Mouse (Mus musculus): Measurements from ENCODE around the gene Plcg2.

Gene Plcg2

DNA sequence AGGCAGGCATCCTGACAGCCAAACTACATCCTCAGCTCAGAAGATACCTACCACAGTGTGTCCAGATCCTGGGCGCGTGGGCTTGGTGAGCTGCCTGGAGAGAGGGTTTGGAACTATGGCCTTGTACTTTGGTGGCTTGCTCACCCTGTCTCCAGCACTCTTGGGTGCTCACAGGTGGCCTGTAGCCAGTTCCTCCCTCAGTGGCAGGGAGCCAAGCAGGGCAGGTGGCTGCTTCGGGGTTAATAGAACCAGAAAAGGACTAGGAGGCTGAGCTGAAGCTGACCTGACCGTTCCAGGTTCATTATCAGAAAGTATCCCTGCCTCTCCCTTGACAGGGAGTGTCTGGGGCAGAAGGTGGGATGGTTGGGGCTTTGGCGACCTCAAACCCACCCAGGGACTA lies 48.3 kb downstream of the Plcg2 start:
- DNase-seq (ENCODE audit: inconsistent ontology term), result no peak

- DNase-seq (ENCODE audit: inconsistent ontology term), result no peak
Observed at GRCm38 (mm10) chr8:117547945-117548344, 49.9 kb downstream of the Plcg2 start.

- no peak for DNase-seq (ENCODE audit: inconsistent ontology term)
Observed at GRCm38 (mm10) chr8:117548453-117548852, 50.4 kb downstream of the Plcg2 start.

DNA sequence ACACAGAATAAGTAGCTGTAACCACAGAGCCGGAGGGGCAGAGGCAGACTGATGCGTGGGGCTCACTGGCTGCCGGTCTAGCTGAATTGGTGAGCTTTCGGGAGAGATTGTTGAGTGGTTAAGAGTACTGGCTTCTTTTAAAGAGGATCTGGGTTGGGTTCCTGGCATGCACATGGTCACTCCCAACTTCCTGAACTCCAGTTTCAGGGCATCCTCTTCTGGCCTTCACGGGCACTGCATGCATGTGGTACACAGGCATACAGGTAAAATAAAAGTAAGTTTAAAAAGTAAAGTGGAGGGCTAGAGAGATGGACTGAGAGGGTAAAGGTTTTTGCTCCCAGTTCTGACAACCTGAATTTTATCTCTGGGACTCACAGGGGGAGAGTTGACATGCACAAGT lies 52.4 kb downstream of the Plcg2 start:
- DNase-seq (ENCODE audit: inconsistent ontology term), result no peak

- no peak for DNase-seq (ENCODE audit: inconsistent ontology term)
Observed at GRCm38 (mm10) chr8:117561014-117561413, 62.9 kb downstream of the Plcg2 start.

DNA sequence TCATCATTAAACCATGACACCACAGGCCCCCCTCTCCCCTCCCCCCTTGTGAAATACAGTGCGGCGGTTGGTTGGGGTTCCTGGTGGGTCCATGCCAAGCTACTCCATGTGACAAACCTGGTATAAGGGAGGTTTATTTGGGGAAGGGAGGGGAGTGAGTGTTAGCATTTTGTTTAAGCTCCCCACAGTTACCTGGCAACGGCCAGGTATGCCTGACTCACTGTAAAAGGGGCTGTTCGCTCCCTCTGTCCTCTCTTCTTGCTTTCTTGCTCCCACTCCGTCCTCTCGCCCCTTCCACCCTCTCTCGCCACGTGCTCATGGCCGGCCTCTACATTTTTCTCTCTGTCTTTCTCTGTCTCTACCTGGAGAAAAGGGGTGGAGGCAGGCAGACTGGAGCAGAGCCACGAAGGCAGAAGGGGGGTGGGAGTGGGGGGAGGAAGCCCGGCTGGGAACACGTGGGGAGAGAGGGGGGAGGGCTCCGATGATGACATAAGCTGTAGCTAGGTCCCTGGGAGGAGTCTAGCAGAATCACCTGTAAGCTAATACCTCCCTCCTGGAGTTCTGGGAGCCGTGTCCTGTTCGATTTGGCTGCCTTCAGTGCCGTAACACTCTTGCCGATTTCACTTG lies 63.8 kb downstream of the Plcg2 start:
- no peak for DNase-seq (ENCODE audit: inconsistent ontology term)

- no peak for DNase-seq (ENCODE audit: inconsistent ontology term)
Observed at GRCm38 (mm10) chr8:117562445-117563014, 64.4 kb downstream of the Plcg2 start.

DNA sequence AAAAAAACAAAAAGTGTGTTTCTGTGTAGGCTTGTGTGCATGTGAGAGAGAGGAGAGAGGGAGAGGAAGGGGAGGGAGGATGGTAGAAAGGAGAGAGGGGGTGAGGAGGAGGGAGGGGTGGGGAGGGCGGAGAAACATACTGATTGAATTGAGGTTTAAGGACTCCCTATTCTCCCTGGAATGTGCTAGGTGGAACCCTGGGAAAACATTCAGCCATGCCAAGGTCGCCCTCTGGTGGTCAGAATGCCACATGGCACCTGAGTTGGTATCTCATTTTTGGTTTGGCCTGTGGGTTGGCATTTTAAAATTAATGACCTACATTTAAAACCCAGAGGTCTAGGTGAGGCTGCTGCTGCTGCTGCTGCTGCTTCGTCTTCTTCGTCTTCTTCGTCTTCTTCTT lies 71.3 kb downstream of the Plcg2 start:
- peak; percentile 75 for DNase-seq (ENCODE audit: inconsistent ontology term)

GRCm38 (mm10) chr8:117576291-117576785 lies 78.2 kb downstream of the Plcg2 start:
- peak; percentile 96 for DNase-seq (ENCODE audit: inconsistent ontology term)

DNA sequence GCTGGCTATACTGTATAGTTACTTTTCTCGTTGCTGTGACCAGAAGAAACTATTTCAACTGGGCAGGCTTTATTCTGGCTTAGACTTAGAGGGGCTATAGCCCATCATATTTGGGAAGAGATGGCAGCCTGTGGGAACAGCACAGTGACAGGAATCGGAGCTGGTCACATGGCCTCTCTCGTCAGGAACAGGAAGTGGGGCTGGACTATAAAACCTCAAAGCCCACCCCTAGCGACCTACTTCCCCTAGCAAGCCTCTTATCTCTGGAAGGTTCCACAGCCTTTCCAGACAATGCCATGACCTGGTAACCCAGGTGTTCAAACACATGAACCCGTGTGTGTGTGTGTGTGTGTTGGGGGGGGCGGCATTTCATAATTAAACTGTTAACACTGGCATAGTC lies 79.0 kb downstream of the Plcg2 start:
- DNase-seq (ENCODE audit: inconsistent ontology term), result no peak

DNA sequence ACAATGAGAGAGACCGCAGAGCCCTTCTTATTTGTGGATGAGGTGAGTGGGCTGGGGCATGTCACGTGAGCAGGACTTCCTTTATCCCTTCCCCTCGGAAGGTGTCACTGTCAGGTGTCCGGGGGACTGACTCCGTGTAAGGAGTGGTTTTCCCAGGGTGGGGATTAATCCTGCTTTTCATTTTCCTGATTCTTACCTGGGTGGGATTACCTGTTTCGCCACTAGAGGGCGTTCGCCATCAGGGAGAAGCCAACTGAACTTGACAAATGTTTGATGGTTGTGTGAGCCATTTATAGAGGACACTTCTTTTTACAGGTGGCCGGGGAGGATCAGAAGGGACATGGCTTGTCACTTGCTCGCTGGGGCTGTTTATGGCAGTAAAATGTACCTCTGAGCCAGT lies 79.8 kb downstream of the Plcg2 start:
- DNase-seq (ENCODE audit: inconsistent ontology term), result no peak

DNA sequence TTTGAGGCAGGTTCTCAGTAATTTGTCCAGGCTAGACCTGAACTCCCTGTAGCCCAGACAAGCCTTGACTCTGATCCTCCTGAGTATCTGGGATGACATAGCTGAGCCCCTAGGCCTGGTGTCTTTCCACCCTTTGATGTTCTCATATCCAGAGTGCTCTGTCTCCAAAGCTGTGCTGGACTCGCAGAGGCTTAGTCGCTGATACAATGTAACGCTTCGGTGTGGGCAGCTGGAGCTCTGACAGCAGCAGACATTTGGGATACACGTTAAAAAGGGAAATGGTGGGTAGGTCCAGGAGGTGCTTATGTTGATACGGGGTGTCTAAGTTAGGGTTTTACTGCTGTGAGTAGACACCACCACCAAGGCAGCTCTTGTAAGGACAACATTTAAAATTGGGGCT lies 80.8 kb downstream of the Plcg2 start:
- DNase-seq (ENCODE audit: inconsistent ontology term), result no peak

DNA sequence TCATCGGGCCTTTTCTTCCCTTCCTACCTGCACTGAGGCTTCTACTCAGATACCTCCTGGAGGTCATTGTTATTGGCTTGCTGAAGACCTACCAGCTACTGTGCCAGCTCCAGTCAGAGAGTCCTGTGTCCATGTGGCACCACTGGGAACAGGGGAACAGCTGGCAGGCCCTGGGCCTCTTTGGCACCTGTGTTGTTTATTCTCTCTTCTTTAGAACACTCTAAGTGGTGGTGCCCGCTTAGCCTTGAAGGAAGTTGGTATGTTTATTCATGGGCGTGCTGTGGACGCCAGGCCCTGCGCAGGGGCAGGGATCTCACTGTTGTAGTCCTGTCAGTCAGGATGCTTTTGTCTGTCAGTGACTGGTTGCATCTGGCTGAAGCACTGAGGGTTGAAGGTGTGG lies 95.8 kb downstream of the Plcg2 start:
- DNase-seq (ENCODE audit: inconsistent ontology term), result no peak

DNA sequence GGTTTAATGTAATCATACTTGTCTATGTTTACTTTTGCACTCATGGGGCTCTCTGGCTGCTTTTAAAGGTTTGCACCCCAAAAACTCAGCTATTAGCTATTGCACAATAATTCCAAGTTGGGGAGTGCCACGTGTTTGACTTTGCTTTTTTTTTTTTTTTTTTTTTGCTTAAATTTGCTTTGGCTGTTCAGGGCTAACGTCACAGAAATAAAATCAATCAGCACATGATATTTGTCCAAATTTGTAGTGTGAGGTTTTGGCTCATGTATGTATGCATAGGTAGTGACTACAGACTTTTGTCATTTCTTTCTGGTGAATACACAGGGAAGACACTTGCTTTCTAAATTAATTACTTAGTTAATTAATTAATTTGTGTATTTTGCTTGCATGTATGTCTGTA lies 96.9 kb downstream of the Plcg2 start:
- no peak for DNase-seq (ENCODE audit: inconsistent ontology term)

DNA sequence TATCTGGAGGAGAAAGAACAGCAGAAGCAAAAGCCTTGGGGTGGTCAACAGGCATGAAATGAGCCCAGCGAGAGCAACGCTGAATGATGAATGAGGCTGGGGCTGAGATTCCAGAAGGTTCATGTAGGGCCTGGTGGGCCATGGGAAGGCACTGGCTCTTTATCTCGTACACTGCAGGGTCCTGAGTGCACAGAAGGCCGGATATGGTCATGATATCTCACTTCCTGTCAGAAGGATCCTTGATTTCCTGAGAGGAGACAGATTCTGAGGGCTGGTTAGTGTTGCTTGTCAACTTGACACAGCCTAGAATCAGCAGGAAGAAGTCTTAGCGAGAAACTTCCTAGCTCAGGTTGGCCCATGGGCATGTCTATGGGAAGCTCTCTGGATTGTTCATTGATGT lies 98.7 kb downstream of the Plcg2 start:
- no peak for DNase-seq (ENCODE audit: inconsistent ontology term)

DNA sequence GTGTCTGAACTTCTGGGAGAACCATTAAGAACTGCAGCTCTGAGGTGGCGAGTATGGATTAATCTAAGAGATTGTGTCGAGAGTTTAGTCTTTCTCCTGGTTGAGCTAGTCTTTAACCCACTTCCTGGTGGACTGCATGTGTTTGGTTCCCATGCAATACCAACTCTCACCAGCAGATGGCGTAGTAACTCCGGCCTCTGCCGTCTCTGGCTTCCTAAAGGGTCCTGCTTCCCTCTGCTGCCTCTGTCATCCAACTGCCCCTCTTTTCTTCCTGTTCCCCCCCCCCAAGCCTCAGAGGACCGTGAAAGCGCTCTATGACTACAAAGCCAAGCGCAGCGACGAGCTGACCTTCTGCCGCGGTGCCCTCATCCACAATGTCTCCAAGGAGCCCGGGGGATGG lies 102.7 kb downstream of the Plcg2 start:
- no peak for DNase-seq (ENCODE audit: inconsistent ontology term)

- no peak for DNase-seq (ENCODE audit: inconsistent ontology term)
Observed at GRCm38 (mm10) chr8:117604101-117604500, 106.0 kb downstream of the Plcg2 start.

- no peak for DNase-seq (ENCODE audit: inconsistent ontology term)
Observed at GRCm38 (mm10) chr8:117604671-117605070, 106.6 kb downstream of the Plcg2 start.

GRCm38 (mm10) chr8:117605201-117605600 lies 107.1 kb downstream of the Plcg2 start:
- DNase-seq (ENCODE audit: inconsistent ontology term), result no peak

DNA sequence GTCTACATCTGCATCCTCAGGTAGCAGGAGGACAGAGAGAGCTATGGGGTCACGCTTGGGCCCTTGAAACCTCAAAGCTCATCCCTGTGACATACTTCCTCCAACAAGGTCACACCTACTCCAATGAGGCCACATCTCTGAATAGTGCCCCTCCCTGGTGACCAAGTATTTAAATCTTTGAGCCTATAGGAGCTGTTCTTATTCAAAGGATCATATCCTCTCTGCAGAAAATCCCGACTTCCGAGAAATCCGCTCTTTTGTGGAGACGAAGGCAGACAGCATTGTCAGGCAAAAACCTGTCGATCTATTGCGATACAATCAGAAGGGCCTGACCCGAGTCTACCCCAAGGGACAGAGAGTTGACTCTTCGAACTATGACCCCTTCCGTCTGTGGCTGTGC lies 112.4 kb downstream of the Plcg2 start:
- no peak for DNase-seq (ENCODE audit: inconsistent ontology term)

GRCm38 (mm10) chr8:117612861-117613260 lies 114.8 kb downstream of the Plcg2 start:
- no peak for DNase-seq (ENCODE audit: inconsistent ontology term)

- peak; percentile 64 for DNase-seq (ENCODE audit: inconsistent ontology term)
Observed at GRCm38 (mm10) chr8:117626040-117626838, 128.1 kb downstream of the Plcg2 start.

- no peak for DNase-seq (ENCODE audit: inconsistent ontology term)
Observed at GRCm38 (mm10) chr8:117627096-117627495, 129.0 kb downstream of the Plcg2 start.

Measured in Muller cell, postnatal 12 days (primary cell).